Mouse (Mus musculus): ENCODE measurements around the gene Tom1l2.

Tom1l2 gene

GRCm38 (mm10) chr11:60306834-60307233, 45.9 kb downstream of the Tom1l2 start:
- in situ Hi-C loops (cut with MseI, MboI), result no loop called here

GRCm38 (mm10) chr11:60305611-60306010, 47.1 kb downstream of the Tom1l2 start:
- in situ Hi-C loops (cut with MseI, MboI), result no loop called here

- in situ Hi-C loops (cut with MseI, MboI), result no loop called here
Measured at GRCm38 (mm10) chr11:60303497-60303896, 49.2 kb downstream of the Tom1l2 start.

GRCm38 (mm10) chr11:60302354-60303083, 50.2 kb downstream of the Tom1l2 start:
- in situ Hi-C loops (cut with MseI, MboI), result no loop called here

- in situ Hi-C loops (cut with MseI, MboI), result no loop called here
Measured at GRCm38 (mm10) chr11:60301588-60302208, 51.0 kb downstream of the Tom1l2 start.

- in situ Hi-C loops (cut with MseI, MboI), result no loop called here
Measured at GRCm38 (mm10) chr11:60300318-60300717, 52.4 kb downstream of the Tom1l2 start.

GRCm38 (mm10) chr11:60297772-60298171, 54.9 kb downstream of the Tom1l2 start:
- in situ Hi-C loops (cut with MseI, MboI), result loop anchor here in 1 of 2 experiments (10.0 kb wide), 1 partner anchor 213 kb away; no protein-coding TSS in a partner anchor

- in situ Hi-C loops (cut with MseI, MboI), result loop anchor here in 1 of 2 experiments (10.0 kb wide), 1 partner anchor 210 kb away; no protein-coding TSS in a partner anchor
Measured at GRCm38 (mm10) chr11:60294630-60295313, 57.9 kb downstream of the Tom1l2 start.

GRCm38 (mm10) chr11:60293683-60294629, 58.7 kb downstream of the Tom1l2 start:
- in situ Hi-C loops (cut with MseI, MboI), result loop anchor here in 1 of 2 experiments (10.0 kb wide), 1 partner anchor 209 kb away; no protein-coding TSS in a partner anchor

- in situ Hi-C loops (cut with MseI, MboI), result loop anchor here in 1 of 2 experiments (10.0 kb wide), 1 partner anchor 208 kb away; no protein-coding TSS in a partner anchor
Measured at GRCm38 (mm10) chr11:60292718-60293117, 60.0 kb downstream of the Tom1l2 start.

- in situ Hi-C loops (cut with MseI, MboI), result no loop called here
Measured at GRCm38 (mm10) chr11:60288980-60289379, 63.7 kb downstream of the Tom1l2 start.

- in situ Hi-C loops (cut with MseI, MboI), result no loop called here
Measured at GRCm38 (mm10) chr11:60286311-60286710, 66.4 kb downstream of the Tom1l2 start.

- in situ Hi-C loops (cut with MseI, MboI), result no loop called here
Measured at GRCm38 (mm10) chr11:60280429-60281414, 72.0 kb downstream of the Tom1l2 start.

- in situ Hi-C loops (cut with MseI, MboI), result no loop called here
Measured at GRCm38 (mm10) chr11:60279483-60279882, 73.2 kb downstream of the Tom1l2 start.

- in situ Hi-C loops (cut with MseI, MboI), result no loop called here
Measured at GRCm38 (mm10) chr11:60277771-60278170, 74.9 kb downstream of the Tom1l2 start.

GRCm38 (mm10) chr11:60277164-60277740, 75.5 kb downstream of the Tom1l2 start:
- in situ Hi-C loops (cut with MseI, MboI), result no loop called here

- in situ Hi-C loops (cut with MseI, MboI), result no loop called here
Measured at GRCm38 (mm10) chr11:60276408-60277093, 76.2 kb downstream of the Tom1l2 start.

- in situ Hi-C loops (cut with MseI, MboI), result no loop called here
Measured at GRCm38 (mm10) chr11:60273273-60273805, 79.4 kb downstream of the Tom1l2 start.

GRCm38 (mm10) chr11:60268563-60268962, 84.1 kb downstream of the Tom1l2 start:
- in situ Hi-C loops (cut with MseI, MboI), result no loop called here

All from mouse trophoblast stem cell (cell line).